Mouse (Mus musculus) heart, embryonic 16.5 days (tissue): ENCODE data around the gene Ceacam20. TPM values are rescaled to one million over a fixed set of nuclear protein-coding genes. Genes with fewer than 3 reads are reported as not detected.

Experiments
- ATAC-seq: fragments of 200-750 bp; cut with Nextera tagmentation; replicated peaks from 2 replicates; pipeline ENCODE4 v1.8.0; 2017; ENCODE audit warnings: moderate number of reproducible peaks; ENCODE audit not compliant: insufficient read depth, low FRiP score; ENCODE audit errors: extremely low read depth
- H3K27ac ChIP-seq: fragments of 300-500 bp; sonication (generic); 2 replicates; pipeline ENCODE4 v1.5.1; 2014; ENCODE audit warnings: mild to moderate bottlenecking, low read length, control low read depth, moderate library complexity
- H3K27me3 ChIP-seq: fragments of 300-500 bp; sonication (generic); 2 replicates; pipeline ENCODE4 v1.6.1; 2014; ENCODE audit warnings: low read length, mixed read lengths; ENCODE audit not compliant: control insufficient read depth, insufficient read depth
- H3K36me3 ChIP-seq: fragments of 300-500 bp; sonication (generic); 2 replicates; pipeline ENCODE4 v1.6.1; 2014; ENCODE audit not compliant: control insufficient read depth, insufficient read depth
- H3K4me1 ChIP-seq: fragments of 300-500 bp; sonication (generic); 2 replicates; pipeline ENCODE4 v1.6.1; 2014; ENCODE audit warnings: low read length, mixed read lengths; ENCODE audit not compliant: control insufficient read depth, insufficient read depth
- H3K4me2 ChIP-seq: fragments of 300-500 bp; sonication (generic); 2 replicates; pipeline ENCODE4 v1.6.1; 2014; ENCODE audit warnings: low read depth, mild to moderate bottlenecking, control low read depth, low read length
- H3K4me3 ChIP-seq: fragments of 300-500 bp; sonication (generic); 2 replicates; pipeline ENCODE4 v1.5.1; 2014; ENCODE audit warnings: mild to moderate bottlenecking, control low read depth, low read length
- H3K9ac ChIP-seq: fragments of 300-500 bp; sonication (generic); 2 replicates; pipeline ENCODE4 v1.6.1; 2014; ENCODE audit warnings: low read length, control low read depth
- H3K9me3 ChIP-seq: fragments of 300-500 bp; sonication (generic); replicated peaks from 2 replicates; pipeline ENCODE4 v1.6.1; 2016; ENCODE audit warnings: low read length; ENCODE audit not compliant: control insufficient read depth
- WGBS: fragments of 180-500 bp; shearing (Covaris S2); extraction: QIAGEN DNeasy Blood & Tissue Kit; methylation state at CpG from one replicate; pipeline ENCODE4 v1.1.7; 2014; 5-methylcytosine and 5-hydroxymethylcytosine counted together
- polyA plus RNA-seq: library from polyadenylated mRNA; unstranded; fragments of >200 nt; fragmentation: Nextera tagmentation; extraction: Ambion mirVana; gene quantifications from 2 replicates; pipeline ENCODE4 v1.2.1, GENCODE M21; 2015

The Ceacam20 gene
- polyA plus RNA-seq = 0.11 TPM in 1 of 2 replicates, not detected in the other

- Histone ChIP-seq H3K4me1 (no peaks in the 10 kb centered on the region), H3K27me3 (no peaks in the 10 kb centered on the region), H3K27ac (no peak within 1 kb of the TSS), H3K9ac (no peak within 1 kb of the TSS), H3K4me3 (no peak within 1 kb of the TSS), H3K9me3 (peaks cover 6% of the 10 kb centered on the region; the same call in 1 of the 2 replicates), H3K4me2 (no peak within 1 kb of the TSS), H3K36me3 (no peaks in the 10 kb centered on the region)
- ATAC-seq = no peak
- WGBS = 81% methylated on average over 7 of the region's 7 CpGs
These were observed at the start of gene Ceacam20 for GRCm38 (mm10) chr7:19964985-19965579. Gene Ceacam20 (plus strand): TSS chr7:19965412.

GRCm38 (mm10) chr7:19920166-19920505, 45.1 kb upstream of the Ceacam20 start:
- no peak for ATAC-seq
- H3K27me3 ChIP-seq = no peaks in the 10 kb centered on the region
- H3K9me3 ChIP-seq = no peaks in the 10 kb centered on the region
- peak overlapping the region; percentile 84 for H3K9ac ChIP-seq
- H3K4me1 ChIP-seq = peaks cover 12% of the 10 kb centered on the region
- peak overlapping the region; percentile 90; the same call in 1 of the 2 replicates for H3K27ac ChIP-seq
- WGBS = 27% methylated on average over 4 of the region's 4 CpGs
- peaks cover 23% of the 10 kb centered on the region for H3K36me3 ChIP-seq
- peak overlapping the region; percentile 92 for H3K4me3 ChIP-seq
- peak overlapping the region; percentile 85 for H3K4me2 ChIP-seq

GRCm38 (mm10) chr7:19920506-19921261, 44.5 kb upstream of the Ceacam20 start, which contains the start of gene Pvr:
Gene Pvr (minus strand): TSS chr7:19921160.
- H3K4me2 ChIP-seq = peak within 1 kb of the TSS; percentile 85
- peak; percentile 94 for ATAC-seq

GRCm38 (mm10) chr7:19923354-19923753, 41.9 kb upstream of the Ceacam20 start:
- no peak overlapping the region for H3K9ac ChIP-seq
- no peak for ATAC-seq
- H3K27me3 ChIP-seq = no peaks in the 10 kb centered on the region
- peaks cover 15% of the 10 kb centered on the region for H3K4me1 ChIP-seq
- WGBS = 37% methylated on average over 2 of the region's 2 CpGs
- no peak overlapping the region for H3K4me3 ChIP-seq
- H3K4me2 ChIP-seq = no peak overlapping the region; the same call in 1 of the 2 replicates
- no peak overlapping the region for H3K27ac ChIP-seq
- H3K9me3 ChIP-seq = no peaks in the 10 kb centered on the region
- H3K36me3 ChIP-seq = 0 out of 2 replicates have a peak, but pooled peaks cover 3% of the 10 kb centered on the region

More at GRCm38 (mm10) chr7:19920506-19921261, 44.5 kb upstream of the Ceacam20 start, which contains the start of gene Pvr:
- H3K27me3 ChIP-seq = no peaks in the 10 kb centered on the region
- H3K36me3 ChIP-seq = peaks cover 20% of the 10 kb centered on the region
- peak within 1 kb of the TSS; percentile 84 for H3K9ac ChIP-seq
- H3K27ac ChIP-seq = peak within 1 kb of the TSS; percentile 90
- no peaks in the 10 kb centered on the region for H3K9me3 ChIP-seq
- under 1% methylated on average over 60 of the region's 60 CpGs for WGBS
- peaks cover 12% of the 10 kb centered on the region for H3K4me1 ChIP-seq
- H3K4me3 ChIP-seq = peak within 1 kb of the TSS; percentile 92

GRCm38 (mm10) chr7:19923797-19924196, 41.4 kb upstream of the Ceacam20 start:
- H3K4me3 ChIP-seq = no peak overlapping the region
- ATAC-seq = no peak

GRCm38 (mm10) chr7:19925376-19925775, 39.8 kb upstream of the Ceacam20 start:
- Histone ChIP-seq H3K9me3 (no peaks in the 10 kb centered on the region), H3K4me3 (no peak overlapping the region), H3K27ac (no peak overlapping the region), H3K27me3 (no peaks in the 10 kb centered on the region), H3K36me3 (no peaks in the 10 kb centered on the region), H3K9ac (no peak overlapping the region), H3K4me1 (peaks cover 9% of the 10 kb centered on the region; the same call in 1 of the 2 replicates), H3K4me2 (no peak overlapping the region)
- ATAC-seq = no peak
- WGBS = 46% methylated on average over 1 of the region's 1 CpGs

More at GRCm38 (mm10) chr7:19923797-19924196, 41.4 kb upstream of the Ceacam20 start:
- WGBS = 13% methylated on average over 11 of the region's 15 CpGs
- no peak overlapping the region for H3K9ac ChIP-seq
- peaks cover 15% of the 10 kb centered on the region for H3K4me1 ChIP-seq
- no peaks in the 10 kb centered on the region for H3K27me3 ChIP-seq
- H3K9me3 ChIP-seq = no peaks in the 10 kb centered on the region
- H3K27ac ChIP-seq = no peak overlapping the region
- no peaks in the 10 kb centered on the region for H3K36me3 ChIP-seq
- peak overlapping the region; percentile 33 for H3K4me2 ChIP-seq

GRCm38 (mm10) chr7:19926849-19927480, 38.2 kb upstream of the Ceacam20 start:
- no peak for ATAC-seq
- no peak overlapping the region for H3K9ac ChIP-seq
- H3K4me3 ChIP-seq = no peak overlapping the region
- H3K4me2 ChIP-seq = no peak overlapping the region
- 19% methylated on average over 2 of the region's 2 CpGs for WGBS
- no peaks in the 10 kb centered on the region for H3K36me3 ChIP-seq
- H3K27me3 ChIP-seq = no peaks in the 10 kb centered on the region
- H3K27ac ChIP-seq = no peak overlapping the region
- no peaks in the 10 kb centered on the region for H3K9me3 ChIP-seq
- H3K4me1 ChIP-seq = peaks cover 10% of the 10 kb centered on the region

- 80% methylated on average over 5 of the region's 5 CpGs for WGBS
- H3K9me3 ChIP-seq = no peaks in the 10 kb centered on the region
- H3K4me2 ChIP-seq = no peak overlapping the region
- ATAC-seq = no peak
- H3K27ac ChIP-seq = no peak overlapping the region
- H3K36me3 ChIP-seq = no peaks in the 10 kb centered on the region
- no peak overlapping the region for H3K9ac ChIP-seq
- peaks cover 19% of the 10 kb centered on the region for H3K4me1 ChIP-seq
- no peaks in the 10 kb centered on the region for H3K27me3 ChIP-seq
- H3K4me3 ChIP-seq = no peak overlapping the region
These were observed 36.7 kb upstream of the Ceacam20 start for GRCm38 (mm10) chr7:19928486-19928885.
